Mouse (Mus musculus) E14TG2a.4 (cell line): Measurements from ENCODE around the gene Kcnip1.

Experiments
- CTCF ChIP-seq: conservative IDR thresholded peaks from 2 replicates; pipeline ENCODE4 v1.5.1; 2014; ENCODE audit warnings: low read length
- POU5F1 ChIP-seq: IDR thresholded peaks from 2 replicates; pipeline ENCODE4 v1.6.1; 2014; ENCODE audit warnings: low read length, borderline replicate concordance

GRCm38 (mm10) chr11:33927836-33928235, 65.1 kb downstream of the Kcnip1 start:
- TF ChIP-seq CTCF (no peak), POU5F1 (no peak)
